Mouse (Mus musculus): ENCODE measurements around the gene Tbc1d22a. TPM values are rescaled to one million over a fixed set of nuclear protein-coding genes. Genes with fewer than 3 reads are reported as not detected.

Gene Tbc1d22a
- total and polyA plus RNA-seq, 3 experiments, result 15.1 to 21.1 TPM; not detected in 1

DNA sequence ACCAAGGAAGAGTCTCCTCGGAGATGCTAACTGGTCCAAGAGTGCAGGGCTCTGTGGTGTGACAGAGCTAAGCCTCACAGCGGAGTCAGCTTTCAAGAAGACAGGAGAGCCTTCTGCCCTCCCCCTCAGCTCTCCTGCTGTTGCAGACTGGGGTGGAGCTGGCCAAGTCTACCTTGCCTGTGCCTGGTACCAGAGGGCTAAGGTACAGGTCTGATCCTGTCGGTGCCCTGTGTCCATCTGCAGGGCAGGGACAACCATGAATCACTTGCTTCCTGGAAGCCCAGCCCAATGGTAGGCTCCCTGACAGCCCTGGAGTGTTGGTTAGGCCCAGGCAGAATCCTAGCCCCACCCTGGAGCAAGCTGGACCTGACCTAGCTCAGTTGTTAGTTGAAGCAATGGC lies 27.6 kb upstream of the Tbc1d22a start:
- peaks cover 0 to 1% of the 10 kb centered on the region in 2 experiments; a peak in 1 of 4 replicates for H3K27me3 ChIP-seq (ENCODE audit: control insufficient read depth in 1 of 2, insufficient read depth in 2 of 2, low read length in 2 of 2)
- H3K36me3 ChIP-seq (ENCODE audit: control insufficient read depth in 1 of 2, insufficient read depth in 2 of 2, low read length in 2 of 2), result peaks cover 0 to 2% of the 10 kb centered on the region in 2 experiments; a peak in 2 of 4 replicates
- no peak for TF ChIP-seq TAL1 (IDR thresholded peaks at IDR 0.05; ENCODE audit: low read length)
- TF ChIP-seq MEF2A (IDR thresholded peaks at IDR 0.05; ENCODE audit: extremely low read depth, insufficient replicate concordance, low read depth, low read length, poor library complexity, severe bottlenecking), result no peak
- no peak for TF ChIP-seq ELF1 (IDR thresholded peaks at IDR 0.05; ENCODE audit: low read depth, low read length)
- no peak for TF ChIP-seq CHD2 (IDR thresholded peaks at IDR 0.05; ENCODE audit: low read length)
- TF ChIP-seq GABPA (IDR thresholded peaks at IDR 0.05; ENCODE audit: low read depth, low read length), result no peak
- no peak for TF ChIP-seq RCOR1 (IDR thresholded peaks at IDR 0.05; ENCODE audit: low read depth, low read length)
- no peak for TF ChIP-seq NELFE (IDR thresholded peaks at IDR 0.05; ENCODE audit: low read depth, low read length)
- no peak for TF ChIP-seq MYB (IDR thresholded peaks at IDR 0.05; ENCODE audit: low read depth, low read length)
- peaks cover 2 to 34% of the 10 kb centered on the region in 2 experiments; a peak in 3 of 4 replicates for H3K4me1 ChIP-seq (ENCODE audit: control insufficient read depth in 1 of 2, insufficient read depth in 2 of 2, low read length in 2 of 2)
- H3K4me3 ChIP-seq (ENCODE audit: control insufficient read depth in 1 of 2, insufficient read depth in 1 of 2, low read depth in 2 of 2, low read length in 2 of 2), result no peak overlapping the region
- peaks cover 3% of the 10 kb centered on the region; the same call in 1 of the 2 replicates for H3K79me2 ChIP-seq (ENCODE audit: control insufficient read depth, insufficient read depth, low read length, poor library complexity)
- H3K9ac ChIP-seq (ENCODE audit: control insufficient read depth, low read depth, low read length, poor library complexity, severe bottlenecking), result no peak overlapping the region
- H3K9me3 ChIP-seq (replicated peaks; ENCODE audit: insufficient read depth, low read length), result no peaks in the 10 kb centered on the region
- no peak for DNase-seq (ENCODE audit: low read depth, low spot score)
- H3K27ac ChIP-seq (ENCODE audit: control insufficient read depth, low read depth, low read length), result no peak overlapping the region

DNA sequence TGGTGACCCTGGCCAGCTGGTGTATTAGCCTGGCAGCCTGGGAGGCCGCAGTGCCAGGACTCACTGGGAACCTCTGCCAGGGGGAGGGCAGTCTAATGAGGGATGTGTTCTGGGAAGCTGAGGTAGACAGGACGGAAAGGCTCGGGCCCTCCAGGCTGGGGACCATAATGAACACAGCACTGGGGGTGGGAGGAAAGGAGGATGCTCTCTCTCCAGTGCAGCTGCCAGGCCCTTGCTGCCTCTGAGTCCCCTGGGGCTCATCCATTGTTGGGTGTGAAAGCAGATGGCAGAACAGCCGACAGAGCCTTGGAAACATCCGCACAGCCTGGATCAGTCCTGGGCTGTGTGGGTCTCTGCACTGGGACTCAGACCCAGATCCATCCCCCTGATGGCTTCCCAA lies 26.1 kb upstream of the Tbc1d22a start:
- H3K9me3 ChIP-seq (replicated peaks; ENCODE audit: insufficient read depth, low read length), result no peaks in the 10 kb centered on the region
- H3K4me3 ChIP-seq (ENCODE audit: control insufficient read depth in 1 of 2, insufficient read depth in 1 of 2, low read depth in 2 of 2, low read length in 2 of 2), result no peak overlapping the region
- H3K4me1 ChIP-seq (ENCODE audit: control insufficient read depth in 1 of 2, insufficient read depth in 2 of 2, low read length in 2 of 2), result peaks cover 0 to 23% of the 10 kb centered on the region in 2 experiments; a peak in 3 of 4 replicates
- H3K27ac ChIP-seq (ENCODE audit: control insufficient read depth, low read depth, low read length), result no peak overlapping the region
- no peak for DNase-seq (ENCODE audit: low read depth, low spot score)
- H3K27me3 ChIP-seq (ENCODE audit: control insufficient read depth in 1 of 2, insufficient read depth in 2 of 2, low read length in 2 of 2), result peaks cover 0 to 1% of the 10 kb centered on the region in 2 experiments; a peak in 1 of 4 replicates
- H3K9ac ChIP-seq (ENCODE audit: control insufficient read depth, low read depth, low read length, poor library complexity, severe bottlenecking), result no peak overlapping the region
- peaks cover 3% of the 10 kb centered on the region; the same call in 1 of the 2 replicates for H3K79me2 ChIP-seq (ENCODE audit: control insufficient read depth, insufficient read depth, low read length, poor library complexity)
- TF ChIP-seq UBTF (IDR thresholded peaks at IDR 0.05; ENCODE audit: borderline replicate concordance, insufficient read depth, low read depth, low read length), result no peak
- no peak for TF ChIP-seq RAD21 (IDR thresholded peaks at IDR 0.05; ENCODE audit: low read depth, low read length)
- no peak for TF ChIP-seq ZKSCAN1 (IDR thresholded peaks at IDR 0.05; ENCODE audit: low read depth, low read length)
- TF ChIP-seq JUND (IDR thresholded peaks at IDR 0.05; ENCODE audit: low read depth, low read length), result no peak
- TF ChIP-seq POLR2AphosphoS2 (IDR thresholded peaks at IDR 0.05; ENCODE audit: low read length), result no peak
- no peaks in the 10 kb centered on the region; a peak in 1 of 4 replicates for H3K36me3 ChIP-seq (ENCODE audit: control insufficient read depth in 1 of 2, insufficient read depth in 2 of 2, low read length in 2 of 2)

Measured in MEL (cell line).